Mouse (Mus musculus): ENCODE measurements around the gene Cbx6. TPM values are rescaled to one million over a fixed set of nuclear protein-coding genes. Genes with fewer than 3 reads are reported as not detected.

Cbx6 gene
- polyA plus RNA-seq, 1 experiment from 2014 or later = 54.7 TPM

GRCm38 (mm10) chr15:79859821-79860220, 25.3 kb upstream of the Cbx6 start:
- no peaks in the 10 kb centered on the region for H3K27me3 ChIP-seq
- H3K4me1 ChIP-seq = no peaks in the 10 kb centered on the region; the same call in 1 of the 2 replicates
- no peaks in the 10 kb centered on the region for H3K9me3 ChIP-seq
- H3K27ac ChIP-seq = no peak overlapping the region
- ATAC-seq (ENCODE audit: insufficient number of reproducible peaks, insufficient read depth, low FRiP score, low TSS enrichment, low read depth) = no peak
- no peak overlapping the region for H3K9ac ChIP-seq
- 85% methylated on average over 9 of the region's 9 CpGs for WGBS
- no peak overlapping the region for H3K4me3 ChIP-seq
- H3K4me2 ChIP-seq = no peak overlapping the region
- H3K36me3 ChIP-seq = no peaks in the 10 kb centered on the region

DNA sequence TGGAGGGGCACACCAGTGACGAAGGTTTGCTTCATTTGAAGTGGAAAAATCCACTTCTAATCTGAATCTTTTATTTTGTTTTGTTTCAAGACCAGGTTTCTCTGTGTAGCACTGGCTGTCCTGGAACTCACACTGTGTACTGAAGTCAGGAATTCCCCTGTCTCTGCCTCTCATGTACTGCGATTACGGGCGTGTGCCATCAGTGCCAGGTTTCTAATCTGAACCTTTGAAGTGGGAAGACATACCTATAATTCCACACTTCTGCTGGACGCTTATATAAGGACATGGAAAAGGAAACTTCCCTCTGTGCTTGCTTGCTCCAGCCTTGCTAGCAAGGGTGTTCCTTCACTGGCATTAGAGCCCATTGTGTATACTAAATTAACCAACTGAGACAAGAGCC, 24.5 kb upstream of the Cbx6 start:
- H3K9ac ChIP-seq = no peak overlapping the region
- H3K4me1 ChIP-seq = no peaks in the 10 kb centered on the region; the same call in 1 of the 2 replicates
- H3K4me2 ChIP-seq = no peak overlapping the region
- H3K27me3 ChIP-seq = no peaks in the 10 kb centered on the region
- no peak overlapping the region for H3K27ac ChIP-seq
- no peaks in the 10 kb centered on the region for H3K9me3 ChIP-seq
- no peak overlapping the region for H3K4me3 ChIP-seq
- no peaks in the 10 kb centered on the region for H3K36me3 ChIP-seq
- WGBS = 82% methylated on average over 5 of the region's 5 CpGs
- no peak for ATAC-seq (ENCODE audit: insufficient number of reproducible peaks, insufficient read depth, low FRiP score, low TSS enrichment, low read depth)

GRCm38 (mm10) chr15:79850143-79850542, 15.7 kb upstream of the Cbx6 start:
- H3K27me3 ChIP-seq = no peaks in the 10 kb centered on the region
- ATAC-seq (ENCODE audit: insufficient number of reproducible peaks, insufficient read depth, low FRiP score, low TSS enrichment, low read depth) = no peak
- 93% methylated on average over 2 of the region's 2 CpGs for WGBS

DNA sequence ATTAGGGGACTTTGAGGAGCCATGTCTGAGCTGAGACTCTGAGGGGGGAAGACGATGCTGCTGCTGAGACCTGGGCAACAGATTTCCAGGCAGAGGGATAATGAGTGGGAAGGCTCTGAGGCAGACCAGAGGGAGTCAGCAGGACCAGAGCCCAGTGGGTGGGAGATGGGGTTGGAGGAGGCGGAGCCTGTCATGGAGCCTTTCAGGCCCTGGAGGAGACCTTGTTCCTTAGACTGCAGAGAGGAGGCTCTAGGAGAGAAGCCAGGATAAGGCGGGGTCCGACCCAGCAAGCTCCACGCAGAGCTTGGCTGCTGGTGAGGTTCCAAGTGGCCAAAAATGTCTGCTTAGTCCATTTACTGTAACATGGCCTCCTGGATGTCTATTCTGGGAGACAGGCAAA, 12.6 kb upstream of the Cbx6 start:
- peaks cover 13% of the 10 kb centered on the region for H3K4me1 ChIP-seq
- H3K27me3 ChIP-seq = no peaks in the 10 kb centered on the region
- H3K27ac ChIP-seq = peak overlapping the region; percentile 33; the same call in 1 of the 2 replicates
- no peak overlapping the region for H3K4me2 ChIP-seq
- no peak overlapping the region for H3K4me3 ChIP-seq
- 0 out of 2 replicates have a peak overlapping the region, but pooled peaks have one; percentile 17 for H3K9ac ChIP-seq
- 0 out of 2 replicates have a peak, but pooled peaks have one; percentile 48 for ATAC-seq (ENCODE audit: insufficient number of reproducible peaks, insufficient read depth, low FRiP score, low TSS enrichment, low read depth)
- no peaks in the 10 kb centered on the region for H3K9me3 ChIP-seq
- no peaks in the 10 kb centered on the region for H3K36me3 ChIP-seq
- 25% methylated on average over 5 of the region's 5 CpGs for WGBS

More at GRCm38 (mm10) chr15:79850143-79850542, 15.7 kb upstream of the Cbx6 start:
- Histone ChIP-seq H3K4me1 (peaks cover 13% of the 10 kb centered on the region), H3K4me2 (no peak overlapping the region), H3K9me3 (no peaks in the 10 kb centered on the region), H3K36me3 (no peaks in the 10 kb centered on the region), H3K27ac (no peak overlapping the region), H3K4me3 (no peak overlapping the region), H3K9ac (no peak overlapping the region)

- H3K9me3 ChIP-seq = no peaks in the 10 kb centered on the region
- H3K4me1 ChIP-seq = peaks cover 13% of the 10 kb centered on the region
- no peak overlapping the region for H3K4me3 ChIP-seq
- no peak overlapping the region for H3K27ac ChIP-seq
- H3K4me2 ChIP-seq = no peak overlapping the region
- ATAC-seq (ENCODE audit: insufficient number of reproducible peaks, insufficient read depth, low FRiP score, low TSS enrichment, low read depth) = no peak
- no peak overlapping the region for H3K9ac ChIP-seq
- H3K27me3 ChIP-seq = no peaks in the 10 kb centered on the region
- 73% methylated on average over 4 of the region's 4 CpGs for WGBS
- no peaks in the 10 kb centered on the region for H3K36me3 ChIP-seq
Measured at GRCm38 (mm10) chr15:79845986-79846385, 11.5 kb upstream of the Cbx6 start.

GRCm38 (mm10) chr15:79842985-79843384, 8.5 kb upstream of the Cbx6 start:
- Histone ChIP-seq H3K4me3 (no peak overlapping the region), H3K27ac (no peak overlapping the region), H3K36me3 (no peaks in the 10 kb centered on the region), H3K4me1 (peaks cover 11% of the 10 kb centered on the region), H3K9ac (no peak overlapping the region), H3K27me3 (peaks cover 6% of the 10 kb centered on the region; the same call in 1 of the 2 replicates), H3K9me3 (no peaks in the 10 kb centered on the region), H3K4me2 (no peak overlapping the region)
- no peak for ATAC-seq (ENCODE audit: insufficient number of reproducible peaks, insufficient read depth, low FRiP score, low TSS enrichment, low read depth)
- WGBS = 90% methylated on average over 3 of the region's 3 CpGs

DNA sequence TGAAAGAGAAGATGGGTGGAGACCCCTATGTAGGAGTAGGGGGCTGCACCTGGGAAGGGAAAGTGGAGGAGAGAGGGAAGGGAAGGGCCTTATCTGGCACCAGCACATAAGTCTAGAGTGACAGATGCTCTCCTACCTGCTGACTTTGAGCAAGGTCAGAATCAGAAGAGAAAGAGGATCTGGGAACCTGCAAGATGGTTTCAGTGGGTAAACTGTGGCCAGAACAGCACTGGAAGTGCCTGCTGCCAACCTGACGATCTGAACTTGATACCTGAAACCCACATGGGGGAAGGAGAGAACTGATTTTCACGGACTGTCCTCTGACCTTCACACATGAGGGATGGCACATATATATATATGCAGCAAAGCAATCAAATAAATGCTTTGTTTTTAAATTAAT, 5.8 kb upstream of the Cbx6 start:
- Histone ChIP-seq H3K9ac (no peak overlapping the region), H3K4me1 (peaks cover 7% of the 10 kb centered on the region), H3K27me3 (peaks cover 6% of the 10 kb centered on the region; the same call in 1 of the 2 replicates), H3K4me2 (no peak overlapping the region), H3K36me3 (no peaks in the 10 kb centered on the region), H3K9me3 (no peaks in the 10 kb centered on the region), H3K4me3 (no peak overlapping the region), H3K27ac (no peak overlapping the region)
- ATAC-seq (ENCODE audit: insufficient number of reproducible peaks, insufficient read depth, low FRiP score, low TSS enrichment, low read depth) = no peak
- WGBS = 44% methylated on average over 2 of the region's 2 CpGs

DNA sequence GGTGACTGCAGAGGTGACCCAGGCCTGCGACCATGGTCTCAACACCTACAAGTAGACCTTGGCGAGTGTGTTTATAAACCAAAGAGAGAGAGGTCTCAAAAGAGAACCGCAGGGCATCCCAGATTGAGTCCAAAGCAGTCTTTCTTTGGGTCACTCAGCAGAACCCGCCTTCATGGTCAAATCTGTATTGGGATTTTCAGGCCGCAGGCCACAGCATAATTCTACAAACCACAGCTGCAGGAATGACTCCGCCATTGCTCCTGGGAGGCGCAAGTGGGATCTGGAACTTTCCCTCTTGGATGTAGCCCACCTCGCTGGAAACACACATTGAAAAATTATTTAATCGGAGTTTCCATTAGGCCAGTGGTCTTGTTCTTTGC, 383 bp upstream of the Cbx6 start:
- Histone ChIP-seq H3K36me3 (peaks cover 11% of the 10 kb centered on the region), H3K9me3 (no peaks in the 10 kb centered on the region), H3K4me2 (peak overlapping the region; percentile 90), H3K4me1 (peaks cover 46% of the 10 kb centered on the region), H3K27me3 (no peaks in the 10 kb centered on the region), H3K9ac (peak overlapping the region; percentile 69), H3K27ac (peak overlapping the region; percentile 96), H3K4me3 (peak overlapping the region; percentile 81)
- 47% methylated on average over 9 of the region's 9 CpGs for WGBS
- ATAC-seq (ENCODE audit: insufficient number of reproducible peaks, insufficient read depth, low FRiP score, low TSS enrichment, low read depth) = no peak

DNA sequence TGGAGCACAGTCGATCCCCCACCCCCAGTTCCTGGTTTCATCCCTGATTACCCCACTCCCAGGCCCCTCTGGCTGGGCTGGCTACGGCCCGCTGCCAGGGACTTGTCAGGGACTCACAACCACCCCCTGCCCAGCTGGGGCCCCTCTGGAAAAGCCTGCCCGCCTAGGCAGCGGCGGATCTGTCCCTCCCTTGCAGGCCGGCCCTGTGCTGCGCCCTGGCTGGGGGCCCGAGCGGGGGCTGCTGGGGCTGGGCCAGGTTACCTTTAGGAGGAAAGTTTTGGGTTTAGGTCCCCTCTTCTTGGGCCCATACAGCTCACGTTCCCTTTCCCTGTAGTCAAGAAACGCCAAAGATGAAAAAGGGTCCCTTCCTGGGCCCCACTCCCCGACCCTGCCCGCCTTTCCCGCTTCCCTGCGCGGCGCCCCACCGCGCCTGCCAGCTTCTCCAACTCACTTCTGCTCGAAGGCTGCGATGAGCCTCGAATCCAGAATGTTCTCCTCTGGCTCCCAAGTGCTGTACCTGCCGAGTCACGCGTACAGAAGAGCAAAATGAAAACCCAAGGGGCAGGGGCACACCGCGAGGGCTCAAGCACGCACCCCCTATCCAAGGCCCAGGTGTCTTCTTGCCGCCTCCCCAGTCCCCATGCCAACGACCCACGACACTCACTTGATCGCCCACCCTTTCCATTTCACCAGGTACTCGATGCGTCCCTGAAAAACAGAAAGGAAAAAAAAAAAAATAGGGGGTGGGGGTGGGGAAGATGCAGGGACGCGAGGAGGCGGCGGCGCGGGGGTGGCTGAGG, 1.0 kb downstream of the Cbx6 start:
- no peak for ATAC-seq (ENCODE audit: insufficient number of reproducible peaks, insufficient read depth, low FRiP score, low TSS enrichment, low read depth)

DNA sequence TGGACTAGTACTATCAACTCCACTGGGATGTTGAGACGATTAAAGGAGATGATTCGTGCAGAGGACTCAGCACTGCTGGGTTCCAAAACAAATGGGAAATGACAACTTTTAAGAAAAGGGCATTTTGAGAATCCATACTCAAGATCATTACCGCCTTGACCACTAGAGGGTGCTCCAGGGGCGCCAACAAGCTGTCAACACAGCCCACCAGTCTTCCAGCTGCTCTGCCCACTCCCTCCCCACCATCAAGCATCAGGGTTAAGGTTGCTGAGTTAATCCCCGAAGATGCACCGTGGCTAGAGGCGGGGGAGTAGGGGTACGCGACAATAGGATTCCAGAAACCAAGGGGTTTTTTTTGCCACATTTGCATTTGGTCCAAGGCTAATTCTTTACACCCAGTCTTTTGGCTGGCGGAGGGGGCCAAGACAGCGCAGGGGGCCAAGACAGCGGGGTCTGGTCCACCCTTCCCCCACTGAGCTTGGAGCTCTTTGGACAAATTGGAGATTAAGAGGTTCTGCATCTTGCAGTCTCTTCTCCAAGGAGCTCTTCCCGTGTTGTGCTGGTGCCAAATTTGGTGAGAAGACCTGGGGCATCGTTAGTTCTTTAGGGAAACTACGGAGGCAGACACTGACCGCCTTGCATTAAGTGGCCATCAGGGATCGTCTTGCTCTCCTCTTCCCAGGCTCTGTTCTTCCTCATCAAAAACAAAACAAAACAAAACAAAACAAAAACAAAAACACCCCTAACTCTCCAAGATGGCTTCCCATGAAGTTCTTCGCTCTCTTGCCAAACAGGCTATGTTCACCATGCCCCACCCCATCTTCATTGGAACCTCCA, 2.2 kb downstream of the Cbx6 start:
- peak overlapping the region; percentile 92 for H3K9ac ChIP-seq
- no peaks in the 10 kb centered on the region for H3K27me3 ChIP-seq
- H3K4me2 ChIP-seq = peak overlapping the region; percentile 90
- 27% methylated on average over 18 of the region's 18 CpGs for WGBS
- peaks cover 70% of the 10 kb centered on the region for H3K4me1 ChIP-seq
- peaks cover 35% of the 10 kb centered on the region for H3K36me3 ChIP-seq
- ATAC-seq (ENCODE audit: insufficient number of reproducible peaks, insufficient read depth, low FRiP score, low TSS enrichment, low read depth) = no peak
- peak overlapping the region; percentile 81 for H3K4me3 ChIP-seq
- peak overlapping the region; percentile 96 for H3K27ac ChIP-seq
- H3K9me3 ChIP-seq = no peaks in the 10 kb centered on the region

More for the DNA sequence above, 1.0 kb downstream of the Cbx6 start:
- Histone ChIP-seq H3K27me3 (no peaks in the 10 kb centered on the region), H3K36me3 (peaks cover 24% of the 10 kb centered on the region), H3K9ac (peak overlapping the region; percentile 92), H3K4me3 (peak overlapping the region; percentile 81), H3K4me1 (peaks cover 58% of the 10 kb centered on the region), H3K9me3 (no peaks in the 10 kb centered on the region), H3K27ac (peak overlapping the region; percentile 96), H3K4me2 (peak overlapping the region; percentile 90)
- WGBS = under 1% methylated on average over 39 of the region's 41 CpGs

DNA sequence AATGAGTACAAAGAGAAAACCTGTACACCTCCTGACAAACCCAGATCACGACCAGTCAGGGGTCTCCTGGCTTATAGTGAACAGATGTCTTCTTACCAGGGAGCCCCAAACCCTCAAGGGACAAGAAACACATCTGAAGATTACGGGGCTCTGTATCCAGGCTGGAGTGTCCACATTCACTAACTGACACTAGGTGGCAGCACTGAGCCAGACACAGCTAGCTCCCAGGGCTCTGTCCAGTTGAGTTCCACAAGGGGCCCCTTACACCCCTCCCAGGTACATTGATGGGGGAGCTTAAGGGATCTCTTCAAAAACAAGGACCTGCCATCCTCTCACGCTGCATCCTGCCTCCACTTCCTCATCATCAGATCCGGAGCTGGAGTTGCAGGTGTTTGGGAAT, 4.1 kb downstream of the Cbx6 start:
- Histone ChIP-seq H3K4me1 (peaks cover 81% of the 10 kb centered on the region), H3K9ac (no peak overlapping the region), H3K27me3 (no peaks in the 10 kb centered on the region), H3K9me3 (no peaks in the 10 kb centered on the region), H3K36me3 (peaks cover 47% of the 10 kb centered on the region), H3K4me2 (no peak overlapping the region), H3K27ac (no peak overlapping the region), H3K4me3 (no peak overlapping the region)
- WGBS = 9% methylated on average over 4 of the region's 4 CpGs
- ATAC-seq (ENCODE audit: insufficient number of reproducible peaks, insufficient read depth, low FRiP score, low TSS enrichment, low read depth) = no peak

All from embryonic facial prominence, embryonic 13.5 days (tissue).